Mouse (Mus musculus) ES-E14 (cell line): ENCODE data around the gene Dusp13. TPM values are rescaled to one million over a fixed set of nuclear protein-coding genes. Genes with fewer than 3 reads are reported as not detected.

Experiments used
- DNase-seq: peaks from one replicate; pipeline ENCODE4 v3.0.0-alpha.2; 2013; ENCODE audit warnings: low read depth, low spot score
- H3K27ac ChIP-seq: 2 replicates; pipeline ENCODE4 v1.5.1; 2012; ENCODE audit warnings: low read depth, mild to moderate bottlenecking, low read length, moderate library complexity, mixed read lengths; ENCODE audit not compliant: poor library complexity, insufficient read depth, severe bottlenecking
- H3K36me3 ChIP-seq: 2 replicates; pipeline ENCODE4 v1.6.1; 2012; ENCODE audit warnings: mild to moderate bottlenecking, low read length, moderate library complexity, mixed read lengths; ENCODE audit not compliant: control insufficient read depth, poor library complexity, insufficient read depth, severe bottlenecking
- H3K4me1 ChIP-seq, 2 experiments: fragments of 150-350 bp in 1 of 2; sonication (generic) in 1 of 2; 2 replicates each; pipeline ENCODE4 v1.6.1; 2012; ENCODE audit warnings: low read length in 2 of 2, mild to moderate bottlenecking in 1 of 2, mixed read lengths in 1 of 2; ENCODE audit not compliant: control insufficient read depth in 2 of 2, insufficient read depth in 2 of 2, poor library complexity in 1 of 2
- H3K4me3 ChIP-seq, 2 experiments: fragments of 150-350 bp in 1 of 2; sonication (generic) in 1 of 2; 2 replicates each; pipeline ENCODE4 v1.5.1; 2012; ENCODE audit warnings: low read length in 2 of 2, low read depth in 1 of 2, mild to moderate bottlenecking in 1 of 2, mixed read lengths in 1 of 2; ENCODE audit not compliant: insufficient read depth in 1 of 2, poor library complexity in 1 of 2, severe bottlenecking in 1 of 2
- H3K9ac ChIP-seq: 2 replicates; pipeline ENCODE4 v1.6.1; 2012; ENCODE audit warnings: low read depth, mild to moderate bottlenecking, low read length, mixed read lengths; ENCODE audit not compliant: poor library complexity, insufficient read depth, severe bottlenecking
- H3K9me3 ChIP-seq: fragments of 150-350 bp; sonication (generic); 2 replicates; pipeline ENCODE4 v1.6.1; 2012; ENCODE audit warnings: low read depth, mild to moderate bottlenecking, low read length; ENCODE audit not compliant: control insufficient read depth, insufficient read depth
- CHD2 ChIP-seq: IDR thresholded peaks from 2 replicates; pipeline ENCODE4 v1.6.1; 2014; ENCODE audit warnings: mild to moderate bottlenecking, low read depth, low read length, inconsistent platforms
- HCFC1 ChIP-seq: IDR thresholded peaks from 2 replicates; pipeline ENCODE4 v1.6.1; 2012; ENCODE audit warnings: low read length, inconsistent platforms, borderline replicate concordance; ENCODE audit not compliant: insufficient read depth
- MAFK ChIP-seq: IDR thresholded peaks from 2 replicates; pipeline ENCODE4 v1.6.1; 2014; ENCODE audit warnings: mild to moderate bottlenecking, low read depth, low read length, inconsistent platforms; ENCODE audit not compliant: insufficient read depth
- ZC3H11A ChIP-seq: IDR thresholded peaks from 2 replicates; pipeline ENCODE4 v1.6.1; 2012; ENCODE audit warnings: low read depth, mild to moderate bottlenecking, inconsistent platforms, low read length, borderline replicate concordance
- ZNF384 ChIP-seq: IDR thresholded peaks from 2 replicates; pipeline ENCODE4 v1.6.1; 2012; ENCODE audit warnings: low read depth, low read length, inconsistent platforms
- in situ Hi-C, 2 experiments: fragments of 600-800 bp; cut with MboI; formaldehyde crosslinking; loops; one replicate each; pipeline ENCODE4 v1.15.1; 2025; ENCODE audit warnings: low sequenced_read_pairs in 2 of 2, inconsistent platforms in 1 of 2; ENCODE audit not compliant: unreplicated experiment in 2 of 2
- total RNA-seq: library from RNA; depleted of rRNA; stranded (reverse); fragments of 300-350 nt; gene quantifications from 2 replicates; pipeline ENCODE4 v1.2.3, GENCODE M21; 2012

The Dusp13 gene
- total RNA-seq, 1 experiment = 1.2 TPM

GRCm38 (mm10) chr14:21696186-21696830 lies 54.7 kb downstream of the Dusp13 start:
- Histone ChIP-seq H3K4me3 (no peak overlapping the region), H3K27ac (no peak overlapping the region), H3K36me3 (no peaks in the 10 kb centered on the region), H3K9ac (no peak overlapping the region), H3K9me3 (no peaks in the 10 kb centered on the region), H3K4me1 (no peaks in the 10 kb centered on the region)
- TF ChIP-seq HCFC1 = no peak
- TF ChIP-seq MAFK = no peak
- no peak for TF ChIP-seq CHD2
- no peak for TF ChIP-seq ZNF384
- no peak for TF ChIP-seq ZC3H11A
- DNase-seq = no peak
- in situ Hi-C loops = no loop called here

- Histone ChIP-seq H3K4me1 (no peaks in the 10 kb centered on the region), H3K9ac (no peak overlapping the region), H3K4me3 (no peak overlapping the region), H3K27ac (no peak overlapping the region), H3K9me3 (no peaks in the 10 kb centered on the region), H3K36me3 (no peaks in the 10 kb centered on the region)
- in situ Hi-C loops = no loop called here
- TF ChIP-seq HCFC1 (no peak), CHD2 (no peak), ZC3H11A (no peak), MAFK (no peak), ZNF384 (no peak)
- DNase-seq = no peak
These were observed 56.0 kb downstream of the Dusp13 start for GRCm38 (mm10) chr14:21695020-21695419.

GRCm38 (mm10) chr14:21691070-21691469 lies 59.9 kb downstream of the Dusp13 start:
- Histone ChIP-seq H3K9me3 (no peaks in the 10 kb centered on the region), H3K36me3 (no peaks in the 10 kb centered on the region), H3K4me3 (no peak overlapping the region), H3K27ac (no peak overlapping the region), H3K9ac (no peak overlapping the region), H3K4me1 (peaks cover 0 to 2% of the 10 kb centered on the region in 2 experiments; a peak in 1 of 4 replicates)
- in situ Hi-C loops = no loop called here
- TF ChIP-seq MAFK (no peak), ZC3H11A (no peak), HCFC1 (no peak), ZNF384 (no peak), CHD2 (no peak)
- no peak for DNase-seq

- Histone ChIP-seq H3K4me3 (peak overlapping the region; percentile 64 to 69), H3K9me3 (no peaks in the 10 kb centered on the region), H3K9ac (peak overlapping the region; percentile 49), H3K36me3 (no peaks in the 10 kb centered on the region), H3K27ac (no peak overlapping the region; the same call in 1 of the 2 replicates), H3K4me1 (peaks cover 0 to 4% of the 10 kb centered on the region in 2 experiments; a peak in 1 of 4 replicates)
- TF ChIP-seq HCFC1 (no peak), ZC3H11A (no peak), ZNF384 (no peak), CHD2 (no peak), MAFK (no peak)
- in situ Hi-C loops = no loop called here
- DNase-seq = no peak
These were observed 64.4 kb downstream of the Dusp13 start for GRCm38 (mm10) chr14:21686376-21687279.
